Mouse (Mus musculus): Measurements from ENCODE around the gene Mob1a. TPM values are rescaled to one million over a fixed set of nuclear protein-coding genes. Genes with fewer than 3 reads are reported as not detected.

The Mob1a gene
- polyA plus RNA-seq, 1 experiment from 2014 or later, result 92.4 TPM

Other genes with a start within 250 kb of the Mob1a start
- gene Pcgf1, start 248.1 kb upstream of the Mob1a start, polyA plus RNA-seq (2014; fragmentation: Nextera tagmentation; extraction: Ambion mirVana), result 36.7 and 51.2 TPM in 2 replicates
- gene Lbx2, start 239.6 kb upstream of the Mob1a start, polyA plus RNA-seq (2014; fragmentation: Nextera tagmentation; extraction: Ambion mirVana), result 8.3 and 8.8 TPM in 2 replicates
- gene Ccdc142, start 224.4 kb upstream of the Mob1a start, polyA plus RNA-seq (2014; fragmentation: Nextera tagmentation; extraction: Ambion mirVana), result 1.6 and 2.4 TPM in 2 replicates
- gene Gm42688, start 224.4 kb upstream of the Mob1a start, polyA plus RNA-seq (2014; fragmentation: Nextera tagmentation; extraction: Ambion mirVana), result 2.4 and 3.5 TPM in 2 replicates
- gene Mrpl53, start 217.0 kb upstream of the Mob1a start, polyA plus RNA-seq (2014; fragmentation: Nextera tagmentation; extraction: Ambion mirVana), result 139 and 169 TPM in 2 replicates
- gene Mogs, start 210.5 kb upstream of the Mob1a start, polyA plus RNA-seq (2014; fragmentation: Nextera tagmentation; extraction: Ambion mirVana), result 37.8 and 57.4 TPM in 2 replicates
- gene Wbp1, start 204.5 kb upstream of the Mob1a start, polyA plus RNA-seq (2014; fragmentation: Nextera tagmentation; extraction: Ambion mirVana), result 123 and 125 TPM in 2 replicates
- 18.8 and 20.0 TPM in 2 replicates for gene Ino80b, start 200.6 kb upstream of the Mob1a start, polyA plus RNA-seq (2014; fragmentation: Nextera tagmentation; extraction: Ambion mirVana)
- 14.9 and 18.0 TPM in 2 replicates for gene Rtkn, start 190.6 kb upstream of the Mob1a start, polyA plus RNA-seq (2014; fragmentation: Nextera tagmentation; extraction: Ambion mirVana)
- gene Wdr54, start 169.6 kb upstream of the Mob1a start, polyA plus RNA-seq (2014; fragmentation: Nextera tagmentation; extraction: Ambion mirVana), result 6.2 and 8.6 TPM in 2 replicates
- gene 1700003E16Rik, start 169.6 kb upstream of the Mob1a start, polyA plus RNA-seq (2014; fragmentation: Nextera tagmentation; extraction: Ambion mirVana), result 0.94 and 0.96 TPM in 2 replicates
- gene Dctn1, start 160.1 kb upstream of the Mob1a start, polyA plus RNA-seq (2014; fragmentation: Nextera tagmentation; extraction: Ambion mirVana), result 58.6 and 75.0 TPM in 2 replicates
- gene Slc4a5, start 106.2 kb upstream of the Mob1a start, polyA plus RNA-seq (2014; fragmentation: Nextera tagmentation; extraction: Ambion mirVana), result 0.13 and 0.45 TPM in 2 replicates
- gene Mthfd2, start 108 bp upstream of the Mob1a start, polyA plus RNA-seq (2014; fragmentation: Nextera tagmentation; extraction: Ambion mirVana), result 46.7 and 50.8 TPM in 2 replicates
- gene Bola3, start 23.1 kb downstream of the Mob1a start, polyA plus RNA-seq (2014; fragmentation: Nextera tagmentation; extraction: Ambion mirVana), result 142 and 182 TPM in 2 replicates
- 48.6 and 54.9 TPM in 2 replicates for gene Tet3, start 133.1 kb downstream of the Mob1a start, polyA plus RNA-seq (2014; fragmentation: Nextera tagmentation; extraction: Ambion mirVana)
- gene Dguok, start 181.0 kb downstream of the Mob1a start, polyA plus RNA-seq (2014; fragmentation: Nextera tagmentation; extraction: Ambion mirVana), result 69.3 and 78.2 TPM in 2 replicates
- gene Actg2, start 210.2 kb downstream of the Mob1a start, polyA plus RNA-seq (2014; fragmentation: Nextera tagmentation; extraction: Ambion mirVana), result 4.0 and 7.6 TPM in 2 replicates
- gene Stambp, start 246.7 kb downstream of the Mob1a start, polyA plus RNA-seq (2014; fragmentation: Nextera tagmentation; extraction: Ambion mirVana), result 19.1 and 24.2 TPM in 2 replicates

Data from kidney, embryonic 14.5 days (tissue).